Mouse (Mus musculus) erythroblast, embryonic 14.5 days (primary cell): Measurements from ENCODE around the gene Musk.

Experiments used
- GATA1 ChIP-seq: IDR thresholded peaks from 2 replicates; pipeline ENCODE4 v1.6.1; 2012; ENCODE audit warnings: low read length, inconsistent platforms, mixed read lengths
- TAL1 ChIP-seq: IDR thresholded peaks from 3 replicates; pipeline ENCODE4 v1.6.1; 2012; ENCODE audit warnings: low read length, inconsistent platforms, mixed read lengths

DNA sequence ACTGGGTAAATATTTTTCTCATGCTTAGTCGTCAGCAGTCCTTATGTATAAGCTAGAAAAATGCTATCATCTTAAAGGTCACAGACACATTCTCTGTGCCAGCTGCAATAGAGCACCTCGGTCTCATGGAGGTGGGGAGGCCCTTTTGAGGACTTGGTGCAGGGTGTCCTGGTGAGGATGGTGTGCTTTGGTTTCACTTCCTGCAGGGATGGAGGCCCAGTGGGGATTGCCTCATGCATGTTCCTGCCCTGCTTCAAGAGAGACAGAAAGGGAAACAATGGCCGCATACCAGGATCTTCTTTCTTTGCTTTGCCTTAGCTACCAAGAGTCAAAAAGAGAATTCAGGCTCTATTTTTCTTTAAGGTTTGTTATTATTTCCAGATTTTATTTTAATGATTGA, 31.8 kb downstream of the Musk start:
- TF ChIP-seq TAL1 (no peak), GATA1 (no peak)
